Mouse (Mus musculus) layer of hippocampus, postnatal 25 days (tissue): ENCODE results near the gene Lactbl1. TPM values are rescaled to one million over a fixed set of nuclear protein-coding genes. Genes with fewer than 3 reads are reported as not detected.
A peak's percentile ranks its signal among the peaks of the same experiment; 100 is the strongest.

Source experiments
- DNase-seq, 2 experiments: peaks; one replicate each; pipeline ENCODE4 v3.0.0; 2022; ENCODE audit warnings: mixed read lengths in 2 of 2, low spot score in 1 of 2; ENCODE audit errors: extremely low spot score in 1 of 2
- total RNA-seq, 2 experiments: library from RNA; stranded (reverse); gene quantifications; 2 replicates each; pipeline ENCODE4 v1.2.3; 2021

Lactbl1 gene
- total RNA-seq, result under 1 TPM; 0.07 to 0.16 TPM

- no peak for DNase-seq
Observed at GRCm38 (mm10) chr4:136622388-136622787, at the start of gene Lactbl1. Gene Lactbl1, plus strand, starts transcription at chr4:136622621.

- no peak for DNase-seq
Observed at GRCm38 (mm10) chr4:136581885-136582284, 40.5 kb upstream of the Lactbl1 start.

- no peak for DNase-seq
Observed at GRCm38 (mm10) chr4:136587221-136587827, 35.1 kb upstream of the Lactbl1 start.

- DNase-seq, result no peak
Observed at GRCm38 (mm10) chr4:136588003-136588402, 34.4 kb upstream of the Lactbl1 start.

- no peak for DNase-seq
Observed at GRCm38 (mm10) chr4:136592111-136592510, 30.3 kb upstream of the Lactbl1 start.

- no peak for DNase-seq
Observed at GRCm38 (mm10) chr4:136594006-136594405, 28.4 kb upstream of the Lactbl1 start.

- no peak for DNase-seq
Observed at GRCm38 (mm10) chr4:136595221-136595620, 27.2 kb upstream of the Lactbl1 start.

GRCm38 (mm10) chr4:136598268-136598876 is 24.0 kb upstream of the Lactbl1 start:
- DNase-seq, result no peak

GRCm38 (mm10) chr4:136599869-136600268 is 22.6 kb upstream of the Lactbl1 start:
- no peak for DNase-seq

- no peak for DNase-seq
Observed at GRCm38 (mm10) chr4:136600536-136600935, 21.9 kb upstream of the Lactbl1 start.

- DNase-seq, result peak; percentile 27 to 71
Observed at GRCm38 (mm10) chr4:136601476-136601875, 20.9 kb upstream of the Lactbl1 start.

GRCm38 (mm10) chr4:136602018-136602554 is 20.3 kb upstream of the Lactbl1 start:
- DNase-seq, result peak; percentile 29 to 44

- DNase-seq, result peak; percentile 95 to 99
Observed at GRCm38 (mm10) chr4:136602568-136602967, 19.9 kb upstream of the Lactbl1 start, which contains the start of gene Kdm1a. Gene Kdm1a, minus strand, starts transcription at chr4:136602723.

- DNase-seq, result no peak
Observed at GRCm38 (mm10) chr4:136605756-136606485, 16.5 kb upstream of the Lactbl1 start.

- DNase-seq, result no peak
Observed at GRCm38 (mm10) chr4:136610387-136610856, 12.0 kb upstream of the Lactbl1 start, which contains the start of gene Tex46. Gene Tex46, plus strand, starts transcription at chr4:136610437.

GRCm38 (mm10) chr4:136613657-136614056 is 8.8 kb upstream of the Lactbl1 start:
- no peak for DNase-seq

GRCm38 (mm10) chr4:136621336-136621735 is 1.1 kb upstream of the Lactbl1 start:
- peak in 1 of 2 experiments; percentile 42 for DNase-seq

GRCm38 (mm10) chr4:136621956-136622355 is 465 bp upstream of the Lactbl1 start:
- DNase-seq, result no peak

GRCm38 (mm10) chr4:136626590-136626989 is 4.2 kb downstream of the Lactbl1 start:
- DNase-seq, result no peak

GRCm38 (mm10) chr4:136631237-136631994 is 9.0 kb downstream of the Lactbl1 start:
- peak in 1 of 2 experiments; percentile 48 for DNase-seq
